Mouse (Mus musculus) embryonic facial prominence, embryonic 12.5 days (tissue): ENCODE measurements around the gene Apoc2. TPM values are rescaled to one million over a fixed set of nuclear protein-coding genes. Genes with fewer than 3 reads are reported as not detected.

Experiments used
- ATAC-seq: fragments of 200-750 bp; cut with Nextera tagmentation; 2 replicates; pipeline ENCODE4 v1.8.0; 2017; ENCODE audit not compliant: insufficient number of reproducible peaks, insufficient read depth, low FRiP score, low TSS enrichment
- H3K27ac ChIP-seq: fragments of 300-500 bp; sonication (generic); 2 replicates; pipeline ENCODE4 v1.5.1; 2016; ENCODE audit warnings: mild to moderate bottlenecking
- H3K27me3 ChIP-seq: fragments of 300-500 bp; sonication (generic); 2 replicates; pipeline ENCODE4 v1.6.1; 2016; ENCODE audit warnings: mild to moderate bottlenecking, moderate library complexity
- H3K36me3 ChIP-seq: fragments of 300-500 bp; sonication (generic); 2 replicates; pipeline ENCODE4 v1.6.1; 2016; ENCODE audit warnings: mild to moderate bottlenecking
- H3K4me1 ChIP-seq: fragments of 300-500 bp; sonication (generic); 2 replicates; pipeline ENCODE4 v1.6.1; 2016
- H3K4me2 ChIP-seq: fragments of 300-500 bp; sonication (generic); replicated peaks from 2 replicates; pipeline ENCODE4 v1.6.1; 2016; ENCODE audit warnings: mild to moderate bottlenecking, moderate library complexity
- H3K4me3 ChIP-seq: fragments of 300-500 bp; sonication (generic); 2 replicates; pipeline ENCODE4 v1.5.1; 2016; ENCODE audit warnings: mild to moderate bottlenecking
- H3K9ac ChIP-seq: fragments of 300-500 bp; sonication (generic); 2 replicates; pipeline ENCODE4 v1.6.1; 2016; ENCODE audit warnings: mild to moderate bottlenecking, moderate library complexity
- H3K9me3 ChIP-seq: fragments of 300-500 bp; sonication (generic); 2 replicates; pipeline ENCODE4 v1.6.1; 2016; ENCODE audit warnings: mild to moderate bottlenecking, moderate library complexity
- WGBS: fragments of 180-500 bp; shearing (Covaris S2); methylation state at CpG from one replicate; pipeline ENCODE4 v1.1.7; 2016; 5-methylcytosine and 5-hydroxymethylcytosine counted together
- polyA plus RNA-seq: library from polyadenylated mRNA; unstranded; fragments of >200 nt; fragmentation: Nextera tagmentation; extraction: Ambion mirVana; gene quantifications from 2 replicates; pipeline ENCODE4 v1.2.1, GENCODE M21; 2016

Apoc2 gene
- polyA plus RNA-seq, 1 experiment from 2014 or later = 0.83 TPM

DNA sequence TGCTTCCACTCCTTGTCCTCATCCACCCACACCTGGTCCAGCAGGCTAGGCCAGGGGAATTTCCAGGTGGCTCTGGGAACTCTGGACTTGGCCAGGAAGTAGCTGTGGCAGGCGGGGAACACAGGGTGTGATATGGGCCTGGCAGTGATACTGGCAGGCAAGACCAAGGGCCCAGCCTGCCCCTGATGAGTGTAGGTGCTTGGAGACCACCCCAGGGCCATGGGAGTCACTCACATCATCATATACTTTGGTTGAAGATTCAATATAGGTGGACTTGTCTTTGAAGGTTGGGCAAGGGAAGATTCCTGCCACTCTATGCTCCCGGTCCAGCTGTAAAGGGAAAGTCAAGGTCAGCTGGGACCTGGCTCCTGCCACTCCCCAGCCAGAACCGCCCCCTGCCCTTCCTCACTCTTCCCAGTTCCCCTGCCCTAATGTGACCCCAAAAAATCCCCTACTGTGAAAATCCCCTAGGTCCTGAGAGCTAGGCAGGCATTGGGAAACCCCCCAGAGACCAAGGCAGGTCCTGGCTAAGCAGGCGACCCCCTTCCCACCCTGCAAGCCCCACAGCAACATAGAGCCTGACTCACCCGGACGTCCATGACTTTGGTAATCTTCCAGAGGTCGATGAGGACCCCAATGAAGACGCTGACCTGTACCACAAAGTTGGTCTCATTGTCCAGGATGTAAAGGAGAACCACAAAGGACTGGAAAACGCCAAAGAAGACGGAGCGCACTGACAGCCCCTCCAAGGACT, 42.5 kb downstream of the Apoc2 start:
- ATAC-seq = no peak
- 88% methylated on average over 11 of the region's 11 CpGs for WGBS
- peaks cover 81% of the 10 kb centered on the region for H3K36me3 ChIP-seq

DNA sequence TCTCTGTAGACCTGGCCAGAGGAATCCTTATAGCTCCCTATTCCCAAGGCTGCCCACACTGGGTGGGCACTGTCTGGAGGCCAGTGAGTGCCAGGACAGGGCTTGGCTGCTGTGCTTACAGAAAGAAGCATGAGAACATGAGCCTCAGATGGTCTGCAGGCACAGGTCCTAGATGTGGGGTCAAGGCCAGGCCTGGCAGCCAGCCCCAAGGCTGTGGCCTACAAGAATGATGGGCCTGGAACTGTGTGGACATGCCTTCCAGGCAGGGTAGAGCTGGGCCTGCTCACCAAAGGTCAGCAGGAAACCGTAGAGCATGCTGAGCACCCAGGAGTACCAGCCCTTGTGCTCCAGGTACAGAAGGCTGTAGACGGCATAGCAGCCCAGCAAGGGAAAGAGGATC, 43.1 kb downstream of the Apoc2 start:
- Histone ChIP-seq H3K4me2 (no peak overlapping the region), H3K4me3 (no peak overlapping the region), H3K27me3 (no peaks in the 10 kb centered on the region), H3K27ac (no peak overlapping the region), H3K9ac (no peak overlapping the region), H3K4me1 (no peaks in the 10 kb centered on the region), H3K9me3 (no peaks in the 10 kb centered on the region), H3K36me3 (peaks cover 74% of the 10 kb centered on the region)
- no peak for ATAC-seq
- WGBS = 100% methylated on average over 2 of the region's 2 CpGs

More for the DNA sequence above, 42.5 kb downstream of the Apoc2 start:
- Histone ChIP-seq H3K27ac (no peak overlapping the region), H3K9ac (no peak overlapping the region), H3K4me1 (no peaks in the 10 kb centered on the region), H3K27me3 (no peaks in the 10 kb centered on the region), H3K9me3 (no peaks in the 10 kb centered on the region), H3K4me3 (no peak overlapping the region), H3K4me2 (no peak overlapping the region)

DNA sequence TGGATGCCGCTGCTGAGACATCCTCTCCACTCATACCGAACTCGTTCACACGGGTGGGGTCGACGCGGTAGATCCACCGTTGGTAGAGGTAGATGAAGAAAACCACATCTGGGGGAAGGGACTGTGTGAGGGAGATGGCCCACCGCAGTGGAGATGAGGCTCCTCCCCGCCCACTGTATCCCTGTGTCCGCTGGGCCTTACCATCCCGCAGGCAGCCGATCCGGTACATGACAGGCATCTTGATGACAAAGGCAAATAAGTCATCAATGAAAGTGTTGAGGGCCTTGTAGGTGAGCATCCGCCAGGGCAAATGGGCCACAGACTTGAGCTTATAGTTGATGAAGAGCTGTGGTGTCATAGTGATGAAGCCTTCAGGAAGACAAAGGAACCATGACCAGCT, 43.9 kb downstream of the Apoc2 start:
- no peak overlapping the region for H3K27ac ChIP-seq
- 96% methylated on average over 15 of the region's 15 CpGs for WGBS
- no peaks in the 10 kb centered on the region for H3K4me1 ChIP-seq
- H3K9ac ChIP-seq = no peak overlapping the region
- H3K9me3 ChIP-seq = no peaks in the 10 kb centered on the region
- H3K4me2 ChIP-seq = no peak overlapping the region
- no peak for ATAC-seq
- H3K27me3 ChIP-seq = no peaks in the 10 kb centered on the region
- no peak overlapping the region for H3K4me3 ChIP-seq
- H3K36me3 ChIP-seq = peaks cover 68% of the 10 kb centered on the region

DNA sequence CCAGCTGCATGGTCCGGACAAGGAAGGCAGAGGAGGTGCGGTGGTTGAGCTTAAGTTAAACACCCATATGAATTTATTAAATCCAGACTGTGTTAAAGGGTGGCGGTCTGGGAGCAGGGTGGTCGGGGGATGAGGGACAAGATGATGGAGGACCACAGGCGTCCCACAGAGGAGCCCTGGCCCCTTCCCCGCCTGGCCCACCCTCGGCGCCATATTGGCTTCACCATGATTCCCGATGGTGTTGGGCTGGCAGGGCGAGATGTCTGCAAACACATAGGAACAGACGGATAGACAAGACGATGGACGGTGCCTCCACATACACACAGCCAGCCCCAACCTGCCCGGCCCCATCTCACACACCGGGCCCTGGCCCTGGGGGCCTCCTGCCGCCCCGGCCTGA, 44.5 kb downstream of the Apoc2 start:
- H3K27ac ChIP-seq = no peak overlapping the region
- no peak overlapping the region for H3K9ac ChIP-seq
- H3K27me3 ChIP-seq = no peaks in the 10 kb centered on the region
- H3K9me3 ChIP-seq = no peaks in the 10 kb centered on the region
- no peaks in the 10 kb centered on the region for H3K4me1 ChIP-seq
- peaks cover 62% of the 10 kb centered on the region for H3K36me3 ChIP-seq
- WGBS = 92% methylated on average over 17 of the region's 17 CpGs
- ATAC-seq = no peak
- H3K4me2 ChIP-seq = no peak overlapping the region
- no peak overlapping the region for H3K4me3 ChIP-seq

DNA sequence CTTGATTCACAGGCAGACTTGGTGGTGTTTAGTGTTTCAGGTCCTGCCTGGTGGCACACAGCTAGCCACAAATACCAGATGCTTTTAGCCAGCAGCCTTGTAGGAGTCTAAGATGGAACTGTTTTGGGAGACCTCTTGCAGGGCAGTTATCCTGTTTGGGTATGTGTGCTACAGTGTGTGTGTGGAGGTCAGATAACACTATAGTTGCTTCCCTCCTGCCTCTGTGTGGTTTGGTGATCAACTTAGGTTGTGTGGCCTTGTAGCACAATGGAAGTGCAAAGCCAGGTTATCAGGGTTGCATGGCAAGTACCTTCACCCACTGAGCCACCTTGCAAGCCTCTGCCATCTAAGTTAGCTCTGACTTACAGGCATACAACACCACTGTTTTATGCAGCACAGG, 45.0 kb downstream of the Apoc2 start:
- Histone ChIP-seq H3K9me3 (no peaks in the 10 kb centered on the region), H3K4me1 (no peaks in the 10 kb centered on the region), H3K27ac (no peak overlapping the region), H3K4me3 (no peak overlapping the region), H3K36me3 (peaks cover 57% of the 10 kb centered on the region), H3K27me3 (no peaks in the 10 kb centered on the region), H3K4me2 (no peak overlapping the region), H3K9ac (no peak overlapping the region)
- ATAC-seq = no peak

DNA sequence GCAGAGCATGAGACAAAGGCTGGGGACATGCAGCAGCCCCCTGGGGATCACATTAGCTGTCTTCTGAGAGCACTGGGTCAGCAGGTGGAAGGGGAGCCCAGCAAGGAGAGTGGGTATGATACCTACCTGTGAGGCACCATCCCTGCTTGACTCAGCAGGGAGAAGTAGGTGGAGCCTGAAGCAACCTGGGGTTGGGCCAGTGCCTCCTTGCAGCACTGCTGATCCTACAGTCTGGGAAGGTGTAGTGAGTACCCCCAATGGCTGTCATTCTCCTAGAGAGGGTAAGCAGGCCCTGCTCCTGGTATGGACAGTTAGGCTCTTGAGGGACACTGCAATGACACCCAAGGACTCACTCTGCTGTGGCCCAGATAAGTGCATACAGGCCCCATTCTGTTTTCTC, 45.5 kb downstream of the Apoc2 start:
- H3K4me3 ChIP-seq = no peak overlapping the region
- H3K9ac ChIP-seq = no peak overlapping the region
- H3K4me1 ChIP-seq = no peaks in the 10 kb centered on the region
- H3K9me3 ChIP-seq = no peaks in the 10 kb centered on the region
- no peaks in the 10 kb centered on the region for H3K27me3 ChIP-seq
- no peak overlapping the region for H3K4me2 ChIP-seq
- H3K36me3 ChIP-seq = peaks cover 53% of the 10 kb centered on the region
- no peak overlapping the region for H3K27ac ChIP-seq
- ATAC-seq = no peak

DNA sequence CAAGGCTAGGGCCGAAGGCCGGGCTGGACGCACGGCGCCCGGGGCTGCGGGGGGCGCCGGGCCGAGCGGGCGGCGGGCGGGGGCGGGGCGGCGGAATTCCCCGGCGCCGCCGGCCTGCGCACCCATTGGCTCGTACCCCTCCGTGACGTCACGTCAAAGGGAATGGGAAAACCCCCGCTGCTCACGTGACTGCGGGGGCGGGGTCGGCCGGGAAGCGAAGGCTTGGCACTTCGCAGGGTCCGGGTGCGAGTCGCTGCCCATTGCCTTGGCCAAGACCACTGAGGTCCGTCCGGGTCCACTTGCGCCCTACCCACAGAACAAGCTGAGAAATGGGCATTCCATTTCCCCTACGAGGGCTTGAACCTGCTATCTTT, 48.4 kb downstream of the Apoc2 start, which contains the start of gene Relb:
Gene Relb (minus strand): TSS at position 78 of the 374 bp plus-strand sequence.
- Histone ChIP-seq H3K36me3 (peaks cover 24% of the 10 kb centered on the region), H3K4me1 (no peaks in the 10 kb centered on the region), H3K27me3 (no peaks in the 10 kb centered on the region), H3K27ac (peak within 1 kb of the TSS; percentile 85), H3K9ac (peak within 1 kb of the TSS; percentile 55), H3K9me3 (no peaks in the 10 kb centered on the region), H3K4me3 (peak within 1 kb of the TSS; percentile 78), H3K4me2 (peak within 1 kb of the TSS; percentile 90)
- ATAC-seq = peak; percentile 32; the same call in 1 of the 2 replicates
- under 1% methylated on average over 27 of the region's 41 CpGs for WGBS

DNA sequence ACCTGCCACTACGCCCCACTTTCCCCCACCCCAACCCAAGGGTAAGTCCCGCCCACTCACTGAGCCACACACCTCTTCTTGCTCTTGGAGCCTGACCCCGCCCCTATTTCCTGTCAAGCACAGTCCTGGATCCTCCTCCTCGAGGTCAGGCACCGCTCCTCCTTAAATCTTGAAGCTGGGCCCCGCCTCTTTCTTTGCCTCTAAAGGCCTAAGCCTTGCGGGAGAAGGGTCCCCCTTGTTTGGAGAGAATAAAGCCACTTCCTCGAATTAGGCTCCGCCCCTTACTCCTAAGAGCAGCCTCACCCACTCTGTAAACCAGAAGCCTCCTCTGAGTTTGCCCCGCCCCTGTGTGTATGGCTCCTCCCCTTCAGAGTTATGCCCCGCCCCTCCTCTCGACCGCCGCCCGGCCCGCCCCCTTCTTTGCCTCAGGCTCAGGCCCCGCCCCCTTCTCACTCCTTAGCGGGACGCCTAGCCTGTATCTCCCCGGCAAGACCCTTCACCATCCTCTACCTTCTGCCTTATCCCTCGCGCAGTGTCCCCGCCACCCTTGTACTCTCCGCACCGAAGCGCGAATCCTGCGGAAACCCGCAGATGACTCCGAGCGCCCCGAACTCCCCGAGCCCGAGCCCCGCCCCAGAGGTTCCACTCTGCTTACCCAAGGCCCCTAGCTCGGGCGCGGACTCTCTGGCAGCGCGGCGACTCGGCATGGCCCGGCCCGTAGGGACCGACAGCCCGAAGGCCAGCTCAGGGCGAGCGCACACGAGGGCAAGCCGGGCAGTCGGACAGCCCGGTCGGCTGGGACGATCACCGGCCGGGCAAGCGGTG, 49.0 kb downstream of the Apoc2 start:
- peak; percentile 89 for ATAC-seq
- Histone ChIP-seq H3K27ac (peak overlapping the region; percentile 85), H3K9ac (peak overlapping the region; percentile 55), H3K9me3 (no peaks in the 10 kb centered on the region), H3K36me3 (peaks cover 18% of the 10 kb centered on the region), H3K4me1 (no peaks in the 10 kb centered on the region), H3K27me3 (no peaks in the 10 kb centered on the region), H3K4me2 (peak overlapping the region; percentile 90), H3K4me3 (peak overlapping the region; percentile 78)
- WGBS = 1% methylated on average over 57 of the region's 57 CpGs

DNA sequence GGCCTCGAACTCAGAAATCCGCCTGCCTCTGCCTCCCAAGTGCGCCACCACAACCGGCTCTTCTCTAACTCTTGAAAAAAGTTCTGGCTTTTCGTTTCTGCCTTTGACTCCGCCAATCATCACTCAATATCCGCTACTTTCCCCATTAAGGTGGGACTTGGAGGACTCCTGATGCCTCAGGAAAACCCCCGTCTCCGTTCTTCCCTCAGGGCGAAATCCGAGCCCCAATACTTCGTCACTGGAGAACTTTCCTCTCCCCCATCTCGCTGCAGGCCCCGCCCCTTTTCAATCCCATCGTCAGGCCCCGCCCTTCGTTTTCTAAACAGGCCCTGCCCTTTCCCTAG, 49.6 kb downstream of the Apoc2 start:
- H3K27ac ChIP-seq = peak overlapping the region; percentile 85; the same call in 1 of the 2 replicates
- WGBS = 13% methylated on average over 17 of the region's 17 CpGs
- no peak for ATAC-seq

DNA sequence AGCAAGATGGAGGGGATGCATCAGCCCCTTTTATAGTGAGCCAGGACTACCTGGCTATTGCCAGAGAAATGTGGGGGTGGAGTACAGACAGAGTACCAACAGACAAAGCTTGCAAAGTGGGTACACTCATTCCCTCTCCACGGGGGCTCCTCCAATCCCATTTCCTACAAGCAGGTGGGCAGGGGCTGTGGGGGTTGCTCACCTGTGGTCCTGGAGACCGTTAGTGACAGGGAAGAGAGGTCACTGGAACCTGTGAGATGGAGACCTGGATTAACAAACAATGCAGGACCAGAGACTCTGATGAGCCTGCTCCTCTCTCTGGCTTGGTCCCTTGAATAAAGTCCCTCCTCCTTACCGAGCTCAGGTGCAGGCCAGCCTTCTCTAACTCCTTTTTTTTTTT, 50.0 kb downstream of the Apoc2 start:
- Histone ChIP-seq H3K4me3 (no peak overlapping the region), H3K4me2 (peak overlapping the region; percentile 90; the same call in 1 of the 2 replicates), H3K9ac (no peak overlapping the region), H3K9me3 (no peaks in the 10 kb centered on the region), H3K27me3 (no peaks in the 10 kb centered on the region), H3K4me1 (no peaks in the 10 kb centered on the region), H3K36me3 (peaks cover 7% of the 10 kb centered on the region), H3K27ac (no peak overlapping the region)
- ATAC-seq = no peak
- WGBS = 60% methylated on average over 3 of the region's 3 CpGs

More for the DNA sequence above, 49.6 kb downstream of the Apoc2 start:
- H3K9me3 ChIP-seq = no peaks in the 10 kb centered on the region
- H3K4me3 ChIP-seq = peak overlapping the region; percentile 78
- peaks cover 12% of the 10 kb centered on the region for H3K36me3 ChIP-seq
- no peak overlapping the region for H3K9ac ChIP-seq
- no peaks in the 10 kb centered on the region for H3K4me1 ChIP-seq
- peak overlapping the region; percentile 90 for H3K4me2 ChIP-seq
- H3K27me3 ChIP-seq = no peaks in the 10 kb centered on the region

DNA sequence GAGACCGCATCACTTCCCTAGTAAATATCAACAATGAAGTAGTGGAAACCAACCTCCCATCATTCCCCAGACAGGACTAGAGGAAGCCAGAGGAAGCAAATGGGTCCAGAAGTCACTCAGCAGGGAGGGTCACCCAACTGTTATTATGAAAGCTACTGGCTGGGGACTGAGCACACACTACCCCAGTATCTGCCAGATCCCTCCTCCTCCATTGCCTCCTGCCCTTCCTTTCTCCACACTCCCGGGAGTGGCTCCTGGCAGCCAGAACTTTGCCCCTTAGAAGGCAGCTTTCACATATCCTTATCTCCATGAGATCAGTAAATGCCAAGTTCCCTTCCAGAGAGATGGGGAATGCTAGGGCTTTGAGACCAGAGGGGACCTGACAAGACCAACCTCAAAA, 54.3 kb downstream of the Apoc2 start:
- no peaks in the 10 kb centered on the region for H3K9me3 ChIP-seq
- peaks cover 3% of the 10 kb centered on the region; the same call in 1 of the 2 replicates for H3K4me1 ChIP-seq
- no peaks in the 10 kb centered on the region for H3K36me3 ChIP-seq
- no peak overlapping the region for H3K4me2 ChIP-seq
- no peak overlapping the region for H3K9ac ChIP-seq
- WGBS = 77% methylated on average over 2 of the region's 2 CpGs
- ATAC-seq = no peak
- H3K27me3 ChIP-seq = peaks cover 7% of the 10 kb centered on the region; the same call in 1 of the 2 replicates
- no peak overlapping the region for H3K27ac ChIP-seq
- no peak overlapping the region for H3K4me3 ChIP-seq

DNA sequence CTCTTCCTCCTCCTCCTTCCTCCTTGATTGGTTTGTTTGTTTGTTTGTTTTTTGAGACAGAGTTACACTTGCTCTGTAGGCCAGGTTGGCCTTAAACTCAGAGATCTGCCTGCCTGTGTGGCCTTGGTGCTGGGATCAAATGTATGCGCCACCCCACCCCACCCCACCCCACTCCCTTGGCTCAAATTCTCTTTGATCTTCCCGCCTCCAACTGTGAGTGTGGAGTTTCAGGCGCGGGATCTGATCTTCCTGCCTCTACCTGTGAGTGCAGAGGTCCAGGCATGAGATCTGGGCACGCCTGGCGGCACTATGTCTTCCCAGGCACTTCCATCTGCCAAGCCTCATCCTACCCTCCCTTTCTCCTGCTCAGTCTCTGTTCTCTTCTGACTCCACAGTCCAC, 55.5 kb downstream of the Apoc2 start:
- Histone ChIP-seq H3K4me3 (no peak overlapping the region), H3K4me2 (no peak overlapping the region), H3K36me3 (no peaks in the 10 kb centered on the region), H3K27me3 (peaks cover 7% of the 10 kb centered on the region; the same call in 1 of the 2 replicates), H3K27ac (no peak overlapping the region), H3K9ac (no peak overlapping the region), H3K9me3 (no peaks in the 10 kb centered on the region), H3K4me1 (peaks cover 3% of the 10 kb centered on the region; the same call in 1 of the 2 replicates)
- ATAC-seq = no peak
- WGBS = 31% methylated on average over 6 of the region's 6 CpGs
